Mouse (Mus musculus): ENCODE measurements around the gene Cog3. TPM values are rescaled to one million over a fixed set of nuclear protein-coding genes. Genes with fewer than 3 reads are reported as not detected.
"Not testable (repeated sequence)": the region's sequence is repeated elsewhere in the genome, so short reads cannot be mapped to it uniquely, and the experiment has no call there.

The Cog3 gene
- polyA plus RNA-seq, 1 experiment from 2014 or later: 24.1 TPM

DNA sequence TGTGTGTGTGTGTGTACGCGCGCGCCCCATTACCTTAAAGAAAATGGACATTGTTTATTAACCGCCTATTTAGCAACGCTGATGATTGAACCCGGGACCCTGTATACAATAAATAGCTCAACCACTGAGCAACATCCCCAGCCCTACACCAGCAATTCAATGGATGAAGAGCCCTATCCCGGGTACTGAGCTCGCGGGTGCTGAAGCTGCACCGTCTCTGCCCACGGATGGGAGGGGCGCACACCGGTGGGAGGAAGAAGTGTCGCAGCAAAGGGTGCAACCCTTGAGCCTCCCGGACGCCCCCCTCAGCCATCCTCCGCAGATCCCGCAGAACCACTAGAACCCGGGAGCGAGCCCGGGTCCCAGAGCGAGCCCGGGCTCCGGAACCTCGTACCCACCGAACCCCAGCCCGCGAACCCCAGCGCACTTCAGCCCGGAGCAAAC is 32.1 kb upstream of the Cog3 start:
- under 1% methylated on average over 31 of the region's 31 CpGs for WGBS
- Histone ChIP-seq H3K4me3 (peak overlapping the region; percentile 90), H3K4me1 (peaks cover 13% of the 10 kb centered on the region), H3K9me3 (no peaks in the 10 kb centered on the region), H3K4me2 (replicated peaks) (peak overlapping the region; percentile 76), H3K27me3 (0 out of 2 replicates have a peak, but pooled peaks cover 8% of the 10 kb centered on the region), H3K27ac (replicated peaks) (peak overlapping the region; percentile 96), H3K9ac (replicated peaks) (peak overlapping the region; percentile 96), H3K36me3 (no peaks in the 10 kb centered on the region)
- ATAC-seq (replicated peaks): peak; percentile 80

DNA sequence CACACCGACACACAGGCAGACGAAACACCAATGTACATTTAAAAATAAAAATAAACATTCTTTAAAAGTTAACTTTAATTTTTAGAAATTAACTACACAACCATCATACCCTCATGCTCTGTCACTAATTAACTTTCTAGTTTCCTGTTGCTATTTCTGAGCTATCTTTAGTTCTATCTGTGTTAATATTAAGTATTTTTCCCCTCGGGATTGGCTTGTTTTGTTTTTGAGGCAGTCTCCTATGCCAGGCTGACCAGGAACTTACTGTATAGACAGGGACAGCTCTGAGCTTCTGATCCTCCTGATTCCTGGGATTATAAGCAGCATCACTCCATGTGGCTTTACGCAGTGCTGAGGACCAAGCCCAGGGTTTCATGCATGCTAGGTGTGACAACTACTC is 25.6 kb upstream of the Cog3 start:
- no peak overlapping the region for H3K4me2 ChIP-seq (replicated peaks)
- WGBS: 93% methylated on average over 4 of the region's 4 CpGs
- H3K9ac ChIP-seq (replicated peaks): no peak overlapping the region
- no peak for ATAC-seq (replicated peaks)
- H3K4me1 ChIP-seq: no peaks in the 10 kb centered on the region
- no peaks in the 10 kb centered on the region for H3K36me3 ChIP-seq
- no peaks in the 10 kb centered on the region for H3K9me3 ChIP-seq
- no peaks in the 10 kb centered on the region for H3K27me3 ChIP-seq
- H3K27ac ChIP-seq (replicated peaks): no peak overlapping the region
- H3K4me3 ChIP-seq: no peak overlapping the region

DNA sequence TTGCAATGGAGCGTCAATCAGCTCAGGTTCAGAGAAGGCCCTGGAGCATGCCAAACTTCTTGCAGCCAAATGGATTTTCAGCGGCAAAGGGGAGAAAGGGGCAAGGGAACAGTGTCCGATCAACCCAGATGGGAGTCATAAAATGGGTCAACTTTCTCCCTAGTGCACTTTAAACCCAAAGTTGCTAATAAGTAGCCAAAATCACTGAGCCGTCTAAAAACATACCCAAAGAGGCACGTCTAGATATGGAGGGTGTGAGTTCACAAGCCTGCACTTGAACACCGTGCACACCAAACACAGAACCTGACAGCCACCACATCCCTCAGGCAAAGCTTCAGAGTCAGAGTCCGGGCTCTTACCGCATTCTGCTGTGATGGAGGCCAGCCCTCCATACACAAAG is 22.3 kb upstream of the Cog3 start:
- ATAC-seq (replicated peaks): no peak
- H3K27ac ChIP-seq (replicated peaks): no peak overlapping the region
- no peaks in the 10 kb centered on the region; the same call in 1 of the 2 replicates for H3K36me3 ChIP-seq
- no peaks in the 10 kb centered on the region for H3K9me3 ChIP-seq
- WGBS: 94% methylated on average over 8 of the region's 8 CpGs
- no peak overlapping the region for H3K4me3 ChIP-seq
- H3K4me1 ChIP-seq: no peaks in the 10 kb centered on the region
- no peaks in the 10 kb centered on the region for H3K27me3 ChIP-seq
- H3K4me2 ChIP-seq (replicated peaks): no peak overlapping the region
- no peak overlapping the region for H3K9ac ChIP-seq (replicated peaks)

DNA sequence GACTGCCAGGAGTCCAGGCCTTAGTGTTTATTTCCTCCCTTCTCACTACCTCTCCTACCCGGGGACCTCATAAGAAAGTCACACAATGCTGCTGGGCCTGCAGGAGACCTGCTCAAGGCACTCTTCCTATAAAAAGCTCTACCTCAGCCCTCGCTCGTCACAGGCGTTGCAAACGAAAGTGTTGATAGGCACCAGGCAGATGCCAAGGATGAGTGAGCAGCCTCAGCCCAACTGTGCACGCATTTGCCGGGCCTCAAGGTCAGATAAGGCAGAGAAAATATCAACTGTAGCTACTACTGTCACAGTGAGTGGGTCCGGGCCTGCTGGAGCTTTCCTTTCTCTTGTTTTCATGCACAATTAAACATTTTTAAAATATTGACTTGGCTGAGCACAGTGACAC is 19.1 kb upstream of the Cog3 start:
- Histone ChIP-seq H3K27ac (replicated peaks) (no peak overlapping the region), H3K27me3 (no peaks in the 10 kb centered on the region), H3K4me2 (replicated peaks) (no peak overlapping the region), H3K36me3 (peaks cover 20% of the 10 kb centered on the region), H3K9me3 (no peaks in the 10 kb centered on the region), H3K4me1 (no peaks in the 10 kb centered on the region), H3K4me3 (no peak overlapping the region), H3K9ac (replicated peaks) (no peak overlapping the region)
- 88% methylated on average over 8 of the region's 8 CpGs for WGBS
- no peak for ATAC-seq (replicated peaks)

DNA sequence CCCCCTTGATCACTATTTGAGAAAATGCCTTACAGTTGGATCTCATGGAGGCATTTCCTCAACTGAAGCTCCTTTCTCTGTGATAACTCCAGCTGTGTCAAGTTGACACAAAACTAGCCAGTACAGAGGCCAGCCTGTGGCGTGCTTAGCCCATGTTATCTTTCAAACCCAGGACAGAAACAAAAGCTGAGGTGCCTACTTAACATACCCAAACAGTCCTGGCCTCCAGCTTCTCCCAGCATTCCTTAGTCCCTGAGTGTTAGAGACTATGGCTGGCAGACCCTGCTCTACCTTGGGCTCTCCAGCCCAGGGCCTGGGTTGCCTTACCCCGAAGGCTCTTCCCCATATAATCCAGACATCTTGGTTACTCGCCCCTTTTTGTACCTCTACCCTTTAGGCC is 18.1 kb upstream of the Cog3 start:
- not testable (repeated sequence) for H3K4me3 ChIP-seq; H3K9ac ChIP-seq (replicated peaks); H3K27ac ChIP-seq (replicated peaks); H3K4me2 ChIP-seq (replicated peaks); H3K4me1 ChIP-seq; H3K27me3 ChIP-seq; ATAC-seq (replicated peaks); H3K9me3 ChIP-seq
- WGBS: 89% methylated on average over 3 of the region's 3 CpGs
- H3K36me3 ChIP-seq: peaks cover 20% of the 10 kb centered on the region

DNA sequence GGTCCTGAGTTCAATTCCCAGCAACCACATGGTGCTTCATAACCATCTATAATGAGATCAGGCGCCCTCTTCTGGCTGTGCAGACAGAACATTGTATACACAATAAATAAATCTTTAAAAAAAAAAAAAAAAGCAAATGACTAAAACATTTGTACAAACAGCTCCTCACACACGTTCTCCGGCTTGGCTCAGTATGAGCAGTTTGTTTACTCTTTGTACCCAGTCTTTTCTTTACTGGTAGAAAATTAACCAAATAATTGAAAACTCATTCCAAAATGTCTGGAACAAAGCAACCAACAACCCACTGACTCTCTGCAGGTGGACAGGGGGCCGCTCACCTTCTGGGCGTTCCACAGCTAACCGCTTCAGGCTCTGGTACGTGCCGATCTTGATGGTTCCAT is 16.8 kb upstream of the Cog3 start:
- 91% methylated on average over 8 of the region's 8 CpGs for WGBS
- Histone ChIP-seq H3K4me2 (replicated peaks) (no peak overlapping the region), H3K36me3 (peaks cover 23% of the 10 kb centered on the region), H3K9ac (replicated peaks) (no peak overlapping the region), H3K9me3 (no peaks in the 10 kb centered on the region), H3K27ac (replicated peaks) (no peak overlapping the region), H3K4me1 (peaks cover 5% of the 10 kb centered on the region), H3K27me3 (no peaks in the 10 kb centered on the region), H3K4me3 (no peak overlapping the region)
- ATAC-seq (replicated peaks): no peak

DNA sequence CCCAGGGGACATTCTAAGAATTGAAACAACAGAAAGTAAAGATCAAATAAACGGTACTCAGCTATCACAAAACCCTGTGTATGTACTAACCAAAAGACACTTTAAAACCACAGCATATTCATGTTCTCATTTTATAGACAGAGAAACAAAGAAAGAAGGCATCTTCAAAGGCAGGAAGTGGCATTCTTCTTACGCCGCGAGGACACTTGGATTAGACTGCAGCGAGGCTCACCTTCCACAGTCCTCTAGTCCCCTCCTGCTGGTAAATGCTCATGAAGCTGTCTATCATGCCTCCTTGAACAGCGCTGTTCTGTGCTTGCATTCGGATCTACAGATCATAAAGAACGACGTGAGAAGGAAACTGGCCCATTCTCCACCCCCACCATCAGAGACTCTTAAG is 15.0 kb upstream of the Cog3 start:
- no peak overlapping the region for H3K4me2 ChIP-seq (replicated peaks)
- ATAC-seq (replicated peaks): no peak
- 73% methylated on average over 9 of the region's 9 CpGs for WGBS
- peaks cover 5% of the 10 kb centered on the region for H3K4me1 ChIP-seq
- no peak overlapping the region for H3K4me3 ChIP-seq
- no peaks in the 10 kb centered on the region for H3K27me3 ChIP-seq
- no peak overlapping the region for H3K27ac ChIP-seq (replicated peaks)
- no peak overlapping the region for H3K9ac ChIP-seq (replicated peaks)
- H3K36me3 ChIP-seq: peaks cover 28% of the 10 kb centered on the region
- no peaks in the 10 kb centered on the region for H3K9me3 ChIP-seq

DNA sequence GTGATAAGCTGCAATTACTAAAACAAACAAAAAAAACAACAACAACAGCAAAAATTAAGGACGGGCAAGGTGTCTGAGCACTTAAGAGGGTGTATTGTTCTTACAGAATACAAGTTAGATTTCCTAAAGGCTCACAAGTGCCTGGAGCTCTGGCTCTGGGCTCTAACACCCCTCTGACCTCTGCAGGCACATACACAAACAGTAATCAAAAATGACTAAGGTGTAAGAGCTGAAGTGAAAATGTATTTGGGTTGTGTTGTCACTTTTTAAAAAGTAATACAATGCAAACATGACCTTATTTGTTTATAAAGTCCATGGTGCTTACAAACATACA is 13.9 kb upstream of the Cog3 start:
- peak; percentile 27; the same call in 1 of the 2 replicates for ATAC-seq (replicated peaks)
- H3K27ac ChIP-seq (replicated peaks): no peak overlapping the region
- H3K4me2 ChIP-seq (replicated peaks): no peak overlapping the region
- 6% methylated on average over 1 of the region's 1 CpGs for WGBS
- H3K9me3 ChIP-seq: no peaks in the 10 kb centered on the region
- no peak overlapping the region for H3K4me3 ChIP-seq
- H3K27me3 ChIP-seq: no peaks in the 10 kb centered on the region
- H3K36me3 ChIP-seq: peaks cover 37% of the 10 kb centered on the region
- no peak overlapping the region for H3K9ac ChIP-seq (replicated peaks)
- peaks cover 5% of the 10 kb centered on the region for H3K4me1 ChIP-seq

DNA sequence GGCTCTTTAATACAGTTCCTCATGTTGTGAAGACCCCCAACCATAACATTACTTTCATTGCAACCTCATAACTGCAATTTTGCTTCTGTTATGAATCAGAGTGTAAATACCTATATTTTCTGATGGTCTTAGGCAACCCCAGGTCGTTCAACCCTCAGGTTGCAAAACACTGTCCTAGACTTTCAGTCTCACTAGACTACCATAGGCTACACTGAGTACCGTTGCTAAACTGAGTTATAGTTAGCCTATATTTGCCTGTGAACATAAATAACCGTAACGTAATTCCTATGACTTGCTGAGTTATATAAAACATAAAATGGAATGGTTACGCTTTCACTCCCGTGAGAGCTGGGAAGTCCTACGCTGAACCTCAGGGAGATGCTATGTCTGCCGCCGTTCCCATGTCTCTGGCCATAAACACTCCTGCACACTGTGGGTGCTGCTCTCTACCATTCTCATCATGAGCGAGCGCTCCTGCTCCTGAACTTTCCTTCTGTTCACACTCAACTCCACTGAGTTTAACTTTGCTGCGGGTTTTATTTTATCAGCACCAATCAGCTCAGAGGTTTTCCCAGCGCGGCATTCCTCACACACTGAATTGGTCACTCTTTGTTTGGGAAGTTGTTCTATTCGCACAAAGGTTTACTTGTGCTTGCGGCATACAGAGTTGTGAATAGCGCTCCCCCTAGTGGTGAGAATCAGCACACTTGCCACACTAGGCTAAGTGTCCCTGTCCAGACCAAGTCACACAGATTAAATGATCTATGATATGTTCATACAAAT is 13.4 kb upstream of the Cog3 start:
- H3K27me3 ChIP-seq: no peaks in the 10 kb centered on the region
- 0 out of 2 replicates have a peak overlapping the region, but pooled peaks have one; percentile 29 for H3K9ac ChIP-seq (replicated peaks)
- H3K4me3 ChIP-seq: peak overlapping the region; percentile 1; the same call in 1 of the 2 replicates
- ATAC-seq (replicated peaks): peak; percentile 88
- peak overlapping the region; percentile 34; the same call in 1 of the 2 replicates for H3K4me2 ChIP-seq (replicated peaks)
- peaks cover 5% of the 10 kb centered on the region for H3K4me1 ChIP-seq
- peak overlapping the region; percentile 63 for H3K27ac ChIP-seq (replicated peaks)
- no peaks in the 10 kb centered on the region for H3K9me3 ChIP-seq
- peaks cover 37% of the 10 kb centered on the region for H3K36me3 ChIP-seq
- WGBS: 47% methylated on average over 17 of the region's 17 CpGs

DNA sequence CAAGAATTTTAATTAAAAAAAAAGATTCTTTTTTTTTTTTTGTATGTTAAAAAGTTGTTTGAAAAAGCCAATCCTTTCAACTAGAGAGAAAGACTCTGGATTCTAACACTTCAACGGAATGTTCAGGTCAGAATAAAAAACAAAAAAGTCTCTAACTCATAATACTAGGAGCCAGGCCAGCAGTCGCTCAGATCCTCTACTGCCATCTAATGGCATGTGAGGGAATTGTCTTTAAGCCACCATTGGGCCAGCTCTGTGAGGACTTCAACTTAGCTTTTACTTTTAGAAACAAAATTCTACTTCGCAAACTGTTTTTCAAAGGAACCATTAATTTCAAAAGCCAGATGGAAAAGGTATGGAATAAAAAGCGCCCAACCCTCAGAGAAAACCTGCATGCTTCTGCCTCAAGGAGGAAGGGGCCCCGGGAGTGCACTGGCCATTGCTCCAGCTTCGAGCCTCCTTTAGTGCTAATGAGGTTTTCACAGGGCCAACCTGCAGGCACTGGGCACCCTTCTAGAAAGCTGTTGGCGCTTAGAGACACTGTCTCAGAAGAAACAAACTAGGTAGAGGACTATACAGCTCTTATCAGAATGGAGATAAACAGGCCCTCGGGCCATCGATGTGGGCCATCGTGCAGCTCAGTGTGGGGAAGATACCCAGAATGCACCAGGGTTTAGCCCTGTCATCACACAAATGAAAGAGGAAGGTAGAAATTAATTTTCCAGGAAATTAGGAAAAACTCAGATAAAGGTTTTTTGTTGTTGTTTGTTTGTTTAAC is 6.9 kb upstream of the Cog3 start:
- H3K4me3 ChIP-seq: no peak overlapping the region
- no peaks in the 10 kb centered on the region for H3K27me3 ChIP-seq
- H3K4me1 ChIP-seq: no peaks in the 10 kb centered on the region
- no peak for ATAC-seq (replicated peaks)
- no peaks in the 10 kb centered on the region for H3K9me3 ChIP-seq
- no peak overlapping the region for H3K4me2 ChIP-seq (replicated peaks)
- no peak overlapping the region for H3K9ac ChIP-seq (replicated peaks)
- 64% methylated on average over 10 of the region's 10 CpGs for WGBS
- peaks cover 19% of the 10 kb centered on the region for H3K36me3 ChIP-seq
- H3K27ac ChIP-seq (replicated peaks): no peak overlapping the region

DNA sequence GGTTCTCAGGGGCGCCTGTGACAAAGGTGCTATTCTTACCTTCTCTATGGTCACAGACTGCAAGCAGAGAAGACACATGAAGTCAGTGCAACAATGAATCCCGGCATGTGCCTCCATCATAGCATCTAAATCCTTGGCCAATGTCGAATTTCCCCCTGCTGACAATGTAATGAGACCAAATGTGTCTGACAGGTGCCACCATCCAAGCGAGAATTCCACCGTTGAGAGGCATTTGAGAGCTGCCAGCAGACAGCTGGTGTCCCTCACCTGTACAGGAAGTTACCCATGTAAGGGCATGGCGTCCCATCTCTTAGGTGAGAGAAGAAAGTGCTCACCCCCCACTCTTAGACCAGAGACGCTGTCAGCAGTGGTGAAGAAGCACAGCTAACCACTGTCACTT is 4.1 kb upstream of the Cog3 start:
- no peaks in the 10 kb centered on the region for H3K9me3 ChIP-seq
- H3K4me2 ChIP-seq (replicated peaks): no peak overlapping the region
- H3K27me3 ChIP-seq: no peaks in the 10 kb centered on the region
- H3K27ac ChIP-seq (replicated peaks): no peak overlapping the region
- no peak overlapping the region for H3K4me3 ChIP-seq
- peaks cover 4% of the 10 kb centered on the region for H3K4me1 ChIP-seq
- H3K36me3 ChIP-seq: peaks cover 5% of the 10 kb centered on the region; the same call in 1 of the 2 replicates
- no peak overlapping the region for H3K9ac ChIP-seq (replicated peaks)
- no peak for ATAC-seq (replicated peaks)
- WGBS: 79% methylated on average over 7 of the region's 7 CpGs

DNA sequence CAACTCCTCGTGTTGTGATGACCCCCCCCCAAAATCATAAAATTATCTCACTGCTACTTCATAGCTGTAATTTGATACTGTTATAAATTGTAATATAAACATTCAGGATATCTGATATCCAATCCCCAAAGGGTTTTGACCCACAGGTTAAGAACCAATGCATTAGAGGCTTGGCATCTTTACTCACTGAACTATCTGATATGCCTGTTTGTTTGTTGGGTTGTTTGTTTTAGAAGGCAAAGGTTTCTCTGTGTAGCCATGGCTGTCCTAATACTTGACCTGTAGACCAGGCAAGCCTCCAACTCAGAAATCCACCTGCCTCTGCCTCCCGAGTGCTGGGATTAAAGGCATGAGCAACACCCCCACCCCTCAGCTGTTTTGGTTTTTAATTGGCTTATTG is 3.5 kb upstream of the Cog3 start:
- H3K36me3 ChIP-seq: peaks cover 5% of the 10 kb centered on the region; the same call in 1 of the 2 replicates
- no peak overlapping the region for H3K9ac ChIP-seq (replicated peaks)
- no peak for ATAC-seq (replicated peaks)
- H3K9me3 ChIP-seq: no peaks in the 10 kb centered on the region
- H3K4me1 ChIP-seq: peaks cover 10% of the 10 kb centered on the region
- H3K27me3 ChIP-seq: no peaks in the 10 kb centered on the region
- H3K4me3 ChIP-seq: no peak overlapping the region
- H3K4me2 ChIP-seq (replicated peaks): no peak overlapping the region
- WGBS: 83% methylated on average over 2 of the region's 2 CpGs
- H3K27ac ChIP-seq (replicated peaks): no peak overlapping the region
